Mouse (Mus musculus): ENCODE data around the gene Irgq. TPM values are rescaled to one million over a fixed set of nuclear protein-coding genes. Genes with fewer than 3 reads are reported as not detected.
A peak's percentile ranks its signal among the peaks of the same experiment; 100 is the strongest.

Irgq gene
- total RNA-seq, 2 experiments from 2014 or later = 16.7 to 17.2 TPM

DNA sequence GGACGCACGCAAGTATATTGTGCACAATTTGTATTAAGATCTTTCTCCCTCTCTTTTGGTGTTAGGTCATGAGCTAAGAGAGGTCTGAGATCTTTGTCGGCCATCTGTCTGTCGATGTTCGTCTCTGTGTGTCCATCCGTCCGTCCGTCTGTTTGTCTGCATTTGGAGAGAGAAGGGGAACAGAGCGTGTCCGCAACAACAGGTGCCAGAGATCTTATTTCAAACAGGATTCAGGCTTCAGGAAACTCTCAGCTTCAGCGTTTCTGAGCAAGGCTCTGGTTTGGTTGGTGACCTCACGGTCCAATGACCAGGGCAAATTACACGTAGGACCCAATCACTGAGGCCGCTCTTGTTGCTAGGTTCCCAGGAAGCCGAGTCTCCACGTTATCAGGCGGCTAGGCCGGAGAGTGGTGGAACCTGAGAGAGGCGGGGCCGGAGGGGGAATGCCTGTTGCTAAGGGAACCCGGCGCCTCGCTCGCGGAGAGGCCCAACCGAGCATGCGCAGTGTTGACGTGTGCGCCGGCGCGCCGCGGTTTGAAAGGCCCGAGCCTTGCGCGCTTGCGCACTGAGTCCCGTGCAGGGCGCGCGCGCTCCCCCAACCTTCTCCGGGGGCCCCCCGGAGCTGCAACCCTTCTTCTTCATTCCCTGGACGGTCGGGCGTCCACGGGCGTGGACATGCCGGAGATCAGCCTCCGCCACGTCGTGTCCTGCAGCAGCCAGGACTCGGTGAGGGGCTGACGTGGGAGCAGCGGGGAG, 16.3 kb downstream of the Irgq start:
- peak; percentile 99 for DNase-seq

DNA sequence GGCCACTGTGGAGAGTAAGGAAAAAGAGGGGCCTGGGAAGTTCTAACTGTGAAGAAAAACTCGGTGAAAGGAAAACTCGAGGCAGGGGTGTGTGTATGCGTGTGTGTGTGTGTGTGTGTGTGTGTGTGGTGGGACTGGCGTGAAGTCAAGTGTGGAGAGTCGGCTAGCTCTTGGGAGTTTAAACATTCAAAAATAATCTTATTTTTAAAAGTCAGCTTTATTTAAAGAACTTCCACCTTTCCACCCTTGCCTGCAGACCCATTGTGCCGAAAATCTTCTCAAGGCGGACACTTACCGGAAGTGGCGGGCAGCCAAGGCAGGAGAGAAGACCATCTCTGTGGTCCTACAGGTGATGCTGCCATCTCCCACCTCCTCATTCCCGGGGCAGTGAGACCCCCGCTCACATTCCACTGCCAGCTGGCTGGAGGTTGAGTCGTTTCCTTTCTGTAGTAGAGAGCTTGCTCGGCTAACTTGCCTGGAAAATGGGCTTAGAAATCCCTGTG, 17.1 kb downstream of the Irgq start:
- no peak for DNase-seq

DNA sequence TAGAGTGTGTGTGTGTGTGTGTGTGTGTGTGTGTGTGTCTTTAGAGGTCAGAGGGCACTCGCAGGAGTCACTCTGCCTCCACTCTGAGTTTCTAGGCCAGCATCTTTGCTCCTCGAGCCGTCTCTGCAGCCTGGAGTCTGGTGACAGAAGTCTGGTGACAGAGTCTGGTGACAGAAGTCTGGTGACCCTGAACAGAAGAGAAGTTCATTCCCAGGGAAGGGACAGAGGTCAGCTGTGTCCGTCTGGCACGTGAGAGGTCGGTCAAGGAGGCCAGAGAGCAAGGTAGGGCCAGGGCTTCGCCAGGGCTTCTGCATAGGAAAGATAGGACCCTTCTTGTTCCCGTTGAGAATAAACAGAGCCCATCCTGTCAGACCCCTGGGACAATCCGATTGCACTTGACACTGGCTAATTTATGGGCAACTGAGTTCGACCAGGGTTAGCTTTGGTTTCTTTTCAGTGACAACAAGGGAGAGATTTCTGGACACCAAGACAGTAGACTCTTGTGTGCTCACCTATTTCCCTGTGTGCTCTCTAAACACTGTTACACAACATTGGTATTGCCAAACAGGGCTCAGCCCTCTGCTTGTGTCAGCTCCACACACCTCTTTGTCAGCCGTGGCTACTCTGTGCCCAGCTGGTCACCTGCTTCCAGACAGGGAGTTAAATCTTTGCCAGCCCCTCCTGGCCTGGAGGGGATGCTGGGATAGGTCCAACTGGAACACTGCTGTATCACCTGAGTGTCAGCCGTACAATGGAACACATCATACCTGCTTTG, 21.7 kb downstream of the Irgq start:
- no peak for DNase-seq

- no peak for DNase-seq
These were observed 25.3 kb downstream of the Irgq start for GRCm38 (mm10) chr7:24555786-24556185.

DNA sequence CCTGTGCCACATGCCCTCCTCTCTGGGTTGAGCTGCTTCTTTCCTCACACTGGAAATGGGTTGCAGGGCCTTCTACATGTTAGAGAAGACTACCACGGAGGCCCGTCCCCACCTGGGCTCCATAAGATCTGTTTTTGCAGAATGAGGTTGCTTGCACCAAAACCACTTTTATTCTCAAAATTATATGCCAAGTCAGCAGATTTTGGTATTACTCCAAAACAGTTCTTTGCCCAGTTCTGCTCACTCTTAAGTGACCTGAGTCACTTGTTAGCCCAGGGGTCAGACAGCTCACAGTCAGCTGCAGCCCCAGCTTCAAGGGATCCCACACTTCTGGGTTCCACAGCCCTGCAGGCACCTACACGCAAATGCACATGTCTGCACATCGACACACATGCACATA, 31.0 kb downstream of the Irgq start:
- no peak for DNase-seq

DNA sequence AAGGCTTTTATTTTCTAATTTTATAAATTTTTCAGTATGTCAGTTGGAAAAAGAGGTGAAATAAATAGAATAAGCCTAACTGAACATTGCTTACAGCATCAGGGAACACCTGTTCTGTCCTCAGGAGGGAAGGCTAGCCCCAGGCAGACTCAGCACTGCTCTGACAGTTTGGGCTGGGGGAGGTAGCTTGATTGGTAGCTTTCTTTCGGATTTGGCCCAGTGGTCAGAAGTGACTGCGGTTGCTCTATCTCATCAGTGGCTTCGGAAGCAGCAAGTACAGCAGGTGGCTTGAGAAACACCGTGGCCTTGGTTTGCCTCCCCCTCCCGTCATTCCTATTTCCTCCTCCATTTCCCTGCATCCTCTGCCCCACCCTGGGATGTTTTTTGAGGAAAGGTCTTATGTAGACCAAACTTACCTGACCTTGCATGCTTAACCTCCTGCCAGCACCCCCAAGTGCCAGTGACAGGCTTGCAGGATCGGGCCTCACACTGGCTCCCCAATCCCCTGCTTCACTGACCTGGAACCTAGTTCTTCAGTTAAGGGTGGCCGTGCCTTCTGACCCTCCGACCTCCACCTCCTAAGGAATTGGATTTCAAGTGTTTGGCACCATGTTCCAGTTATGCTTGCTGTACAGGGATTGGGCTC, 32.8 kb downstream of the Irgq start:
- no peak for DNase-seq

DNA sequence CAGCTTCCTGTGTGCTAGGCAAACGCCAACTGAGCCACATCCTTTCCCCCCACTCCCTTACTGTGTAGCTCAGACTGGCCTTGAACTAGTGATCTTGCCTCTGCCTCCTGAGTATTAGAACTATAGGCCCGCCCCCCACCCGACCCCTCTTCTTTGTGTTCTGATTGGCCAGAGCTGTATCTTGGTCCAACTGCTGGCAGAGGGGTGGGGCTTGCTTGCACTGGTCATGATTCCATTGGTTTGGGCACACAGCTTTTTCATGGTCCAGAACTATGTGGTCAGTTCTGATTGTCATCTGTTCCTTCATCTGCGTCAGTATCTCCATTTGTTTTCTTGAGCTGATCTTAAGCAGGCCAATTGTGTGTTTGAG, 33.3 kb downstream of the Irgq start:
- no peak for DNase-seq

- peak; percentile 85 for DNase-seq
These were observed 34.2 kb downstream of the Irgq start for GRCm38 (mm10) chr7:24564607-24565265.

DNA sequence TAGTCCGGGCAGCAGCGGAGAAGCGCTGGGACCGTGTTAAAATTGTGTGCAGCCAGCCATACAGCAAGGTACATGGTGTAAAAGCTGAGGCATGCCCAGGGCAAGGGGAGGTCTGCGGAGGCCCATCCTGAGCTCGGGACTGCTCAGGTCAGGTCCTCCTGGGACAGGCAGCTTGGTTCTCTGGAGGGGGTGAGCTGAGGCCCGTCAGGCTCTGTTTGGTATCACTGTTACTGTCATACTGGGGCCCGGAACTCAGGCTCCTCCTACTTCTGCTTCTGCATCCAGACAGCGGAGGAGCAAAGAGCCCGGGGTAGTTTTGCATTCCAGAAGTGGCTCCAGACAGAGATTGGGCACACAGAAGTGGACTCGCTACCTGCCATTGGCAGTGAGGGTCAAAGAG, 35.1 kb downstream of the Irgq start:
- DNase-seq = no peak

DNA sequence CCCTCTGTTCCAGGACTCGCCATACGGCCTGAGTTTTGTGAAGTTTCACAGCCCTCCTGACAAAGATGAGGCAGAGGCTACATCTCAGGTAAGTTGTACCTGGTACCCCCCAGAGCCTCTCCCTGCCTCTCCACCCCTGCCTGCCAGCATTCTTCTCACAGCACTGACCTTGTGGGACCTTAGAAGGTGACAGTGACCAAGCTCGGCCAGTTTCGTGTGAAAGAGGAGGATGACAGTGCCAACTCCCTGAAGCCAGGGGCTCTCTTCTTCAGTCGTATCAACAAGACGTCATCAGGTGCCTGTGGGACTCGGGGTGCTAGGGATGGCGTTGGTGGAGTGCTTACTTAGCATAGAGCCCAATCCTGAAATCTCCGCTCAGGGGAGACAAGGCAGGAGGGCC, 35.7 kb downstream of the Irgq start:
- DNase-seq = no peak

DNA sequence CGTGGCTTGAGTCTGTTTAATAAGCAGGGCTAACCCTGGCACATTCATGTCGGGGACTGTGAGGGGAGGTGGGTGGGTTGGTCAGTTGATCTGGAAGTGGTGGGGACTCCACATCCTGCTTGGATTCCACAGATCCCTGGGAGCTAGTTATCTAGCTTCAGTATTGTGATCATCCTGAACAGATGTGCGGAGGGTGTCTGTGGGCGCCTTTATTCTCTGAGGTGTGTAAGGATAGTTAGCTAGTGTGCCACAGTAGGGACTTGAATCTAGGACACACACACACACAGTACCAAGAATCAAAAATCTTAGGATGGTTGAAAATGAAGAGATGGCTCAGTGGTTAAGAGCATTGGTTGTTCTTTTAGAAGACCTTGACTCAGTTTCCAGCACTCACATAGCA, 38.0 kb downstream of the Irgq start:
- no peak for DNase-seq

- DNase-seq = no peak
These were observed 40.6 kb downstream of the Irgq start for GRCm38 (mm10) chr7:24571071-24571470.

- DNase-seq = no peak
These were observed 42.0 kb downstream of the Irgq start for GRCm38 (mm10) chr7:24572455-24572854.

GRCm38 (mm10) chr7:24574224-24574796, 43.8 kb downstream of the Irgq start:
- DNase-seq = no peak

DNA sequence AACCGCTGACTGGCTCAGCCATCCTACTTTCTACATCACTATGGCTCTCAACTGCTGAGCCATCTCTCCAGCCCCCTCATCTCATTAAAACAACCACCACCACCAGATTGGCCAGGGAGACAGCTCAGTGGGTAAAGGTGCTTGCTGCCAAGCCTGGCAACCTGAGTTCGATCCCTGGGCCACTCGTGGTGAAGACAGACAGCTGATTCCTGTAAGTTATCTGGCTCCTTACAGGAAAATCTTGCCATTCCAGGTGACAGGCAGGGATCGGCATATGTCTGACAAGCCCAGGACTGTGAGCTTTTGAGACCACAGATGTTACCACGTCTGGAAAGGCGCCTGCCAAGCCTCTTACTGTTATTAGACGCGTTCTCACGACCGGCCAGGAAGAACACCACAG, 47.3 kb downstream of the Irgq start:
- DNase-seq = no peak

GRCm38 (mm10) chr7:24584876-24585275, 54.4 kb downstream of the Irgq start:
- DNase-seq = no peak

GRCm38 (mm10) chr7:24585995-24586394, 55.5 kb downstream of the Irgq start:
- DNase-seq = no peak

- no peak for DNase-seq
These were observed 56.3 kb downstream of the Irgq start for GRCm38 (mm10) chr7:24586828-24587227.

DNA sequence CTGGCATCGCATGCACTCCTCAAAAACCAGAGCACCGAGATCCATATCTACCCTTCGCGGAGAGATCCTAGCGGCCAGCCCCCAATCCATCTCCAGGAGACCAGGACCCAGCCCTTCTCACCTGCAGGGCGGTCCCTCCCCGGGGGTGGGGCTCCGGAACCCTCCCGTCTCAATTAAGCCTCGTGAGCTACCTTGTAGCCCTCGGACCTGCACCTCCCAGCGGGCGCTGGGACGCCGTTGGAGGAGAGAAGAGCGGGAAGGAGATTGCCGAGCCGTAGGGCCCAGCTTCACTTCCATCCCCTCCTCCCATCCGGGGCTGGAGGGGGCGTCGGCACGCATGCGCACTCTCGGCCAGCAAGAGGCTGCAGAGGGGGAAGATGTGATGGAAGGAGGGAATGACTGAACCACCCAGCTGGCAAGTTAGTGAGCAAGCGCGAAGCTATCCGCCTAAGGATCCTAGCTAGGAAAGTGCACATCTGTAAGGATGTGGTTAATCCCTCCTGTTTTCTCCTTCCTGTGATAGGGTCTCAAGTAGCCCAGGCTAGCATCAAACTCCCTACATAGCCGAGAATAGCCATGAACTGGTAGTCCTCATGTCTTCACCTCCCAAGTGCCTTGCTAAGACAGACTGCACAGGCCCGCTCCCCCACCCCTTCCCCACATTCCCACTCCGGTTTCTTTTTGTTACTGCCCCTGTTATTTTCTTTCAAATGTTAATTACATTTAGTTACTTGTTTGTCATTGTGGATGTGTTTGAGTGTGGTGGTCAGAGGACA, 57.0 kb downstream of the Irgq start, which contains the start of the genes Ethe1 and Zfp575:
Ethe1 (plus strand) TSS at position 214 of the 776 bp plus-strand sequence.
Zfp575 (minus strand) TSS at position 312 of the 776 bp plus-strand sequence.
- DNase-seq = peak; percentile 80
